Mouse (Mus musculus) forebrain, embryonic 11.5 days (tissue): ENCODE results near the gene Cyp2j5. TPM values are rescaled to one million over a fixed set of nuclear protein-coding genes. Genes with fewer than 3 reads are reported as not detected.

ENCODE experiments used
- ATAC-seq: fragments of 200-750 bp; cut with Nextera tagmentation; replicated peaks from 2 replicates; pipeline ENCODE4 v1.8.0; 2017; ENCODE audit warnings: moderate TSS enrichment; ENCODE audit not compliant: low FRiP score
- DNase-seq: peaks from one replicate; pipeline ENCODE4 v3.0.0-alpha.2; 2017; ENCODE audit warnings: low spot score
- H3K27ac ChIP-seq: fragments of 300-500 bp; sonication (generic); 2 replicates; pipeline ENCODE4 v1.5.1; 2014; ENCODE audit warnings: low read depth, low read length
- H3K27me3 ChIP-seq: fragments of 300-500 bp; sonication (generic); 2 replicates; pipeline ENCODE4 v1.6.1; 2014; ENCODE audit warnings: mild to moderate bottlenecking, low read length, mixed read lengths; ENCODE audit not compliant: control insufficient read depth, insufficient read depth
- H3K36me3 ChIP-seq: fragments of 300-500 bp; sonication (generic); 2 replicates; pipeline ENCODE4 v1.6.1; 2014; ENCODE audit warnings: mild to moderate bottlenecking, low read length, moderate library complexity, mixed read lengths; ENCODE audit not compliant: control insufficient read depth, insufficient read depth
- H3K4me1 ChIP-seq: fragments of 300-500 bp; sonication (generic); replicated peaks from 2 replicates; pipeline ENCODE4 v1.6.1; 2014; ENCODE audit warnings: low read length, mixed read lengths; ENCODE audit not compliant: control insufficient read depth, insufficient read depth
- H3K4me2 ChIP-seq: fragments of 300-500 bp; sonication (generic); 2 replicates; pipeline ENCODE4 v1.6.1; 2014; ENCODE audit warnings: low read depth, mild to moderate bottlenecking, low read length, moderate library complexity, mixed read lengths; ENCODE audit not compliant: severe bottlenecking
- H3K4me3 ChIP-seq: fragments of 300-500 bp; sonication (generic); 2 replicates; pipeline ENCODE4 v1.5.1; 2014; ENCODE audit warnings: low read depth, low read length
- H3K9ac ChIP-seq: fragments of 300-500 bp; sonication (generic); 2 replicates; pipeline ENCODE4 v1.6.1; 2014; ENCODE audit warnings: low read length
- H3K9me3 ChIP-seq: fragments of 300-500 bp; sonication (generic); 2 replicates; pipeline ENCODE4 v1.6.1; 2016; ENCODE audit warnings: low read length, mixed read lengths; ENCODE audit not compliant: control insufficient read depth
- WGBS: fragments of 180-500 bp; shearing (Covaris S2); extraction: QIAGEN DNeasy Blood & Tissue Kit; methylation state at CpG from one replicate; pipeline ENCODE4 v1.1.7; 2014; 5-methylcytosine and 5-hydroxymethylcytosine counted together
- polyA plus RNA-seq: library from polyadenylated mRNA; unstranded; fragments of >200 nt; fragmentation: Nextera tagmentation; extraction: Ambion mirVana; gene quantifications from 2 replicates; pipeline ENCODE4 v1.2.1, GENCODE M21; 2014

Cyp2j5 gene
- polyA plus RNA-seq = not detected in 2 replicates

- Histone ChIP-seq H3K27ac (no peak within 1 kb of the TSS), H3K36me3 (no peaks in the 10 kb centered on the region), H3K27me3 (no peaks in the 10 kb centered on the region), H3K4me3 (no peak within 1 kb of the TSS), H3K9me3 (no peaks in the 10 kb centered on the region), H3K9ac (no peak within 1 kb of the TSS), H3K4me1 (no peaks in the 10 kb centered on the region), H3K4me2 (no peak within 1 kb of the TSS)
- WGBS = 94% methylated on average over 2 of the region's 2 CpGs
- DNase-seq (no peak), ATAC-seq (no peak)
Measured at GRCm38 (mm10) chr4:96663991-96664390, at the start of gene Cyp2j5. TSS of gene Cyp2j5 (minus strand) at chr4:96664154.

GRCm38 (mm10) chr4:96705281-96705951 lies 41.5 kb upstream of the Cyp2j5 start:
- Histone ChIP-seq H3K4me2 (no peak overlapping the region), H3K36me3 (no peaks in the 10 kb centered on the region), H3K4me1 (no peaks in the 10 kb centered on the region), H3K9me3 (no peaks in the 10 kb centered on the region), H3K4me3 (no peak overlapping the region), H3K27me3 (no peaks in the 10 kb centered on the region), H3K27ac (no peak overlapping the region), H3K9ac (no peak overlapping the region)
- WGBS = 60% methylated on average over 2 of the region's 2 CpGs
- peak; percentile 71 for DNase-seq
- no peak for ATAC-seq

GRCm38 (mm10) chr4:96698218-96698561 lies 34.2 kb upstream of the Cyp2j5 start:
- no peaks in the 10 kb centered on the region for H3K4me1 ChIP-seq
- ATAC-seq (no peak), DNase-seq (peak; percentile 53)
- 74% methylated on average over 5 of the region's 5 CpGs for WGBS
- H3K27ac ChIP-seq = no peak overlapping the region
- H3K9ac ChIP-seq = no peak overlapping the region
- H3K4me3 ChIP-seq = no peak overlapping the region
- no peaks in the 10 kb centered on the region for H3K9me3 ChIP-seq
- no peak overlapping the region for H3K4me2 ChIP-seq
- H3K36me3 ChIP-seq = no peaks in the 10 kb centered on the region
- no peaks in the 10 kb centered on the region for H3K27me3 ChIP-seq

- H3K9me3 ChIP-seq = no peaks in the 10 kb centered on the region
- WGBS = 77% methylated on average over 15 of the region's 15 CpGs
- H3K4me3 ChIP-seq = no peak overlapping the region
- H3K27me3 ChIP-seq = no peaks in the 10 kb centered on the region
- H3K4me2 ChIP-seq = no peak overlapping the region
- H3K27ac ChIP-seq = 0 out of 2 replicates have a peak overlapping the region, but pooled peaks have one; percentile 38
- no peak overlapping the region for H3K9ac ChIP-seq
- DNase-seq (peak; percentile 51), ATAC-seq (peak; percentile 68)
- no peaks in the 10 kb centered on the region for H3K4me1 ChIP-seq
- H3K36me3 ChIP-seq = no peaks in the 10 kb centered on the region
Measured at GRCm38 (mm10) chr4:96697511-96698217, 33.7 kb upstream of the Cyp2j5 start.

- Histone ChIP-seq H3K9ac (no peak overlapping the region), H3K4me2 (no peak overlapping the region), H3K36me3 (no peaks in the 10 kb centered on the region), H3K9me3 (no peaks in the 10 kb centered on the region), H3K27me3 (no peaks in the 10 kb centered on the region), H3K27ac (no peak overlapping the region), H3K4me1 (no peaks in the 10 kb centered on the region), H3K4me3 (no peak overlapping the region)
- ATAC-seq = peak; percentile 79
- WGBS = 41% methylated on average over 13 of the region's 13 CpGs
- peak; percentile 79 for DNase-seq
Measured at GRCm38 (mm10) chr4:96696614-96697360, 32.8 kb upstream of the Cyp2j5 start.

GRCm38 (mm10) chr4:96687358-96687803 lies 23.4 kb upstream of the Cyp2j5 start:
- Histone ChIP-seq H3K27ac (no peak overlapping the region), H3K4me2 (no peak overlapping the region), H3K9ac (no peak overlapping the region), H3K36me3 (no peaks in the 10 kb centered on the region), H3K27me3 (no peaks in the 10 kb centered on the region), H3K9me3 (no peaks in the 10 kb centered on the region), H3K4me1 (no peaks in the 10 kb centered on the region), H3K4me3 (no peak overlapping the region)
- ATAC-seq = 0 out of 2 replicates have a peak, but pooled peaks have one; percentile 25
- 55% methylated on average over 2 of the region's 2 CpGs for WGBS
- DNase-seq = no peak

GRCm38 (mm10) chr4:96683474-96683873 lies 19.5 kb upstream of the Cyp2j5 start:
- WGBS = 46% methylated on average over 2 of the region's 2 CpGs
- H3K9ac ChIP-seq = no peak overlapping the region
- H3K4me3 ChIP-seq = no peak overlapping the region
- H3K27ac ChIP-seq = no peak overlapping the region
- H3K36me3 ChIP-seq = no peaks in the 10 kb centered on the region
- H3K4me1 ChIP-seq = no peaks in the 10 kb centered on the region
- H3K27me3 ChIP-seq = no peaks in the 10 kb centered on the region
- H3K4me2 ChIP-seq = no peak overlapping the region
- peak; percentile 69; the same call in 1 of the 2 replicates for ATAC-seq
- H3K9me3 ChIP-seq = no peaks in the 10 kb centered on the region
- no peak for DNase-seq

GRCm38 (mm10) chr4:96680966-96681365 lies 17.0 kb upstream of the Cyp2j5 start:
- Histone ChIP-seq H3K9ac (no peak overlapping the region), H3K36me3 (no peaks in the 10 kb centered on the region), H3K27me3 (no peaks in the 10 kb centered on the region), H3K9me3 (no peaks in the 10 kb centered on the region), H3K4me1 (no peaks in the 10 kb centered on the region), H3K4me3 (no peak overlapping the region), H3K27ac (no peak overlapping the region), H3K4me2 (no peak overlapping the region)
- no peak for DNase-seq
- ATAC-seq = no peak
